Mouse (Mus musculus) megakaryocyte, embryonic 14.5 days (primary cell): ENCODE measurements at regions not wholly inside any gene's neighbourhood (a gene's known extent, or its start where the extent isn't known, plus 50 kb on each side); places are given as distances from the start of the nearest gene placed in this dataset.

Experiments
- FLI1 ChIP-seq: IDR thresholded peaks from 2 replicates; pipeline ENCODE4 v1.6.1; 2012; ENCODE audit warnings: low read length, inconsistent platforms, mixed read lengths
- GATA1 ChIP-seq: IDR thresholded peaks from 3 replicates; pipeline ENCODE4 v1.6.1; 2012; ENCODE audit warnings: mixed read lengths, low read length, inconsistent platforms, borderline replicate concordance

DNA sequence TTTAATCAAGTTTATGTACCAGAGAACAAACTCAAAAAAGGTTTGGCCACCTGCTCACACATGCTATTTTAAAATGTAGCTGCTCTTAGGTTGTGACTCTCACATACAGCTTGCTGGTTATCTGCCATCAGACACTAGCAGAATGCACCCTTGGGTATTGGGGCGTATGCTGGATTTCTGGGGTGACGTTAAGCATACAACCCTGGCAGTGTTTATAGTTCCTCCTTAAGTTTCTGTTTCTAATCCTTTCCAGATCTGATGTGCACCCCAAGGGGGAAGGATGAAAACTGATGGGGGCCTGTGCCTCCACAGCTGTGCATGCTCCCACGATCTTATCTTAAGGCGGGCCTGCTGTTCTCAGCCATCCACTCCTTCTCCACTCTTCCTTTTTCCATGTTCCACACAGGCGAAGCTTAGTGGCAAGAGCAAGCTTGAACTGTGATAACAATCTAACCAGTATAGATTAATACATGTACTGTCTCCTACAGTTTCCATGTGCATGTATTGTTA, 164.8 kb upstream of the 4930583I09Rik start:
- TF ChIP-seq GATA1 (no peak), FLI1 (no peak)
